Mouse (Mus musculus): Measurements from ENCODE around the gene Mid1. TPM values are rescaled to one million over a fixed set of nuclear protein-coding genes. Genes with fewer than 3 reads are reported as not detected.
A peak's percentile ranks its signal among the peaks of the same experiment; 100 is the strongest.
"Not testable (repeated sequence)": the region's sequence is repeated elsewhere in the genome, so short reads cannot be mapped to it uniquely, and the experiment has no call there.

The Mid1 gene
- total and polyA plus RNA-seq, 2 experiments: 1.7 to 2.5 TPM

GRCm38 (mm10) chrX:169992086-169992930 is 307.3 kb downstream of the Mid1 start:
- not testable (repeated sequence) for DNase-seq (ENCODE audit: extremely low read depth, low read depth, low spot score); H3K4me1 ChIP-seq (ENCODE audit: control insufficient read depth, insufficient read depth, low read length); H3K9ac ChIP-seq (ENCODE audit: low read depth, low read length); H3K4me3 ChIP-seq (ENCODE audit: insufficient read depth, low read depth, low read length); H3K27me3 ChIP-seq (ENCODE audit: control insufficient read depth, insufficient read depth, low read length); H3K79me2 ChIP-seq (ENCODE audit: control insufficient read depth, insufficient read depth, low read length); H3K36me3 ChIP-seq (ENCODE audit: control insufficient read depth, insufficient read depth, low read length); H3K27ac ChIP-seq (replicated peaks; ENCODE audit: insufficient read depth, low read depth, low read length)
- WGBS: 24% methylated on average over 5 of the region's 15 CpGs

GRCm38 (mm10) chrX:169992951-169993547 is 308.1 kb downstream of the Mid1 start:
- H3K27me3 ChIP-seq (ENCODE audit: control insufficient read depth, insufficient read depth, low read length); H3K36me3 ChIP-seq (ENCODE audit: control insufficient read depth, insufficient read depth, low read length); H3K4me1 ChIP-seq (ENCODE audit: control insufficient read depth, insufficient read depth, low read length); H3K9ac ChIP-seq (ENCODE audit: low read depth, low read length); DNase-seq (ENCODE audit: extremely low read depth, low read depth, low spot score); H3K4me3 ChIP-seq (ENCODE audit: insufficient read depth, low read depth, low read length); H3K79me2 ChIP-seq (ENCODE audit: control insufficient read depth, insufficient read depth, low read length); H3K27ac ChIP-seq (replicated peaks; ENCODE audit: insufficient read depth, low read depth, low read length): not testable (repeated sequence)
- no CpG with 5 or more reads among the region's 8 CpGs for WGBS

GRCm38 (mm10) chrX:169994011-169994865 is 309.2 kb downstream of the Mid1 start:
- H3K9ac ChIP-seq (ENCODE audit: low read depth, low read length); DNase-seq (ENCODE audit: extremely low read depth, low read depth, low spot score); H3K79me2 ChIP-seq (ENCODE audit: control insufficient read depth, insufficient read depth, low read length); H3K27me3 ChIP-seq (ENCODE audit: control insufficient read depth, insufficient read depth, low read length); H3K27ac ChIP-seq (replicated peaks; ENCODE audit: insufficient read depth, low read depth, low read length); H3K36me3 ChIP-seq (ENCODE audit: control insufficient read depth, insufficient read depth, low read length); H3K4me3 ChIP-seq (ENCODE audit: insufficient read depth, low read depth, low read length); H3K4me1 ChIP-seq (ENCODE audit: control insufficient read depth, insufficient read depth, low read length): not testable (repeated sequence)
- 21% methylated on average over 2 of the region's 33 CpGs for WGBS

GRCm38 (mm10) chrX:169994866-169995711 is 310.1 kb downstream of the Mid1 start:
- WGBS: 20% methylated on average over 2 of the region's 2 CpGs
- not testable (repeated sequence) for H3K27me3 ChIP-seq (ENCODE audit: control insufficient read depth, insufficient read depth, low read length); H3K4me3 ChIP-seq (ENCODE audit: insufficient read depth, low read depth, low read length); H3K36me3 ChIP-seq (ENCODE audit: control insufficient read depth, insufficient read depth, low read length); H3K9ac ChIP-seq (ENCODE audit: low read depth, low read length); DNase-seq (ENCODE audit: extremely low read depth, low read depth, low spot score); H3K27ac ChIP-seq (replicated peaks; ENCODE audit: insufficient read depth, low read depth, low read length); H3K79me2 ChIP-seq (ENCODE audit: control insufficient read depth, insufficient read depth, low read length); H3K4me1 ChIP-seq (ENCODE audit: control insufficient read depth, insufficient read depth, low read length)

GRCm38 (mm10) chrX:169995909-169996521 is 311.0 kb downstream of the Mid1 start:
- not testable (repeated sequence) for DNase-seq (ENCODE audit: extremely low read depth, low read depth, low spot score); H3K27me3 ChIP-seq (ENCODE audit: control insufficient read depth, insufficient read depth, low read length); H3K4me1 ChIP-seq (ENCODE audit: control insufficient read depth, insufficient read depth, low read length); H3K36me3 ChIP-seq (ENCODE audit: control insufficient read depth, insufficient read depth, low read length); H3K4me3 ChIP-seq (ENCODE audit: insufficient read depth, low read depth, low read length); H3K79me2 ChIP-seq (ENCODE audit: control insufficient read depth, insufficient read depth, low read length); H3K9ac ChIP-seq (ENCODE audit: low read depth, low read length); H3K27ac ChIP-seq (replicated peaks; ENCODE audit: insufficient read depth, low read depth, low read length)
- WGBS: no CpG with 5 or more reads among the region's 17 CpGs

- not testable (repeated sequence) for DNase-seq (ENCODE audit: extremely low read depth, low read depth, low spot score); H3K27me3 ChIP-seq (ENCODE audit: control insufficient read depth, insufficient read depth, low read length); H3K4me3 ChIP-seq (ENCODE audit: insufficient read depth, low read depth, low read length); H3K27ac ChIP-seq (replicated peaks; ENCODE audit: insufficient read depth, low read depth, low read length); H3K79me2 ChIP-seq (ENCODE audit: control insufficient read depth, insufficient read depth, low read length); H3K9ac ChIP-seq (ENCODE audit: low read depth, low read length); H3K4me1 ChIP-seq (ENCODE audit: control insufficient read depth, insufficient read depth, low read length); H3K36me3 ChIP-seq (ENCODE audit: control insufficient read depth, insufficient read depth, low read length)
- WGBS: no CpG with 5 or more reads among the region's 46 CpGs
These were observed 311.9 kb downstream of the Mid1 start for GRCm38 (mm10) chrX:169996926-169997325.

- H3K4me1 ChIP-seq (ENCODE audit: control insufficient read depth, insufficient read depth, low read length); H3K36me3 ChIP-seq (ENCODE audit: control insufficient read depth, insufficient read depth, low read length); H3K27me3 ChIP-seq (ENCODE audit: control insufficient read depth, insufficient read depth, low read length); H3K9ac ChIP-seq (ENCODE audit: low read depth, low read length); H3K79me2 ChIP-seq (ENCODE audit: control insufficient read depth, insufficient read depth, low read length); H3K27ac ChIP-seq (replicated peaks; ENCODE audit: insufficient read depth, low read depth, low read length); DNase-seq (ENCODE audit: extremely low read depth, low read depth, low spot score): not testable (repeated sequence)
- 14% methylated on average over 4 of the region's 40 CpGs for WGBS
- peak overlapping the region; percentile 45 for H3K4me3 ChIP-seq (ENCODE audit: insufficient read depth, low read depth, low read length)
These were observed 312.5 kb downstream of the Mid1 start for GRCm38 (mm10) chrX:169997456-169997853.

- H3K9ac ChIP-seq (ENCODE audit: low read depth, low read length); H3K79me2 ChIP-seq (ENCODE audit: control insufficient read depth, insufficient read depth, low read length); H3K27ac ChIP-seq (replicated peaks; ENCODE audit: insufficient read depth, low read depth, low read length); H3K27me3 ChIP-seq (ENCODE audit: control insufficient read depth, insufficient read depth, low read length); H3K36me3 ChIP-seq (ENCODE audit: control insufficient read depth, insufficient read depth, low read length); H3K4me1 ChIP-seq (ENCODE audit: control insufficient read depth, insufficient read depth, low read length): not testable (repeated sequence)
- DNase-seq (ENCODE audit: extremely low read depth, low read depth, low spot score): peak; percentile 94
- WGBS: no CpG with 5 or more reads among the region's 37 CpGs
- peak overlapping the region; percentile 45 for H3K4me3 ChIP-seq (ENCODE audit: insufficient read depth, low read depth, low read length)
These were observed 313.0 kb downstream of the Mid1 start for GRCm38 (mm10) chrX:169997854-169998456.
